Mouse (Mus musculus): ENCODE measurements around the gene Gm39115.

DNA sequence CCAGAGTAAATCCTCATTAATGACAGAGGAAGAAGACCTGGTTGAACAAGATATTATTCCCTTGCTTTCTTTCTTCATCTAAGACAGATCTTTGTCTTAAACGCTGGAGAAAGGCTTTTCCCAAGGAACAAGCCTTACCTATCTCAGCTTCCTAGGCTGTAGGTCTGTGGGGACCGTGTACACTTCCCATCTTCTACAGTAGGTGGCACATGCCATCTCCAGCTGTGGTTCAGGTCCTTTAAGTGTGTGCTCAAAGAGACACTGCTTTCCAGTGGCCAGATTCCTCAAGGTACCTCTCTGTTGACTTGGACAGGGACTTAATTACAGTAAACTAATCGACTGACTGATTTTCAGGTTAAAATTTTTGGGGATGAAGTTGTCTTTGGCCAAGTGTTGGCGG lies 7.0 kb downstream of the Gm39115 start:
- TF ChIP-seq GATA1 (IDR thresholded peaks at IDR 0.05; ENCODE audit: borderline replicate concordance, low read length) (no peak), CTCF (IDR thresholded peaks at IDR 0.05; ENCODE audit: low read depth, low read length) (no peak), POLR2AphosphoS5 (IDR thresholded peaks at IDR 0.05; ENCODE audit: insufficient replicate concordance, low read depth, low read length) (no peak), GATA2 (IDR thresholded peaks at IDR 0.05; ENCODE audit: borderline replicate concordance, low read depth, low read length) (no peak), TAL1 (conservative IDR thresholded peaks at IDR 0.05; ENCODE audit: low read depth, low read length) (no peak)

Measured in G1E (cell line).